34 mouse cellular contexts compared by ENCODE assay signal in genomic region chr3:46431416-46431815, GRCm38 (mm10). TPM values are rescaled to one million over a fixed set of nuclear protein-coding genes. Genes with fewer than 3 reads are reported as not detected.
"Had no signal": no experiment of that assay in that cellular context is flagged by ENCODE, and none has a peak within 500 bp of the region (broad histone marks: within the 10 kb centered on the region; RNA-seq: fewer than 3 reads in every experiment).

No protein-coding gene starts in this region.

- DNase-seq: left cerebral cortex, postnatal 4 days; liver; liver, embryonic 13.5 days; liver, postnatal 0 days; lung, adult 18-20 months; lung, postnatal 10 days; lung, postnatal 14 days; lung, postnatal 4 days; midbrain, embryonic 14.5 days had no signal

- H3K4me1 ChIP-seq: limb, embryonic 10.5 days; limb, embryonic 12.5 days; limb, embryonic 13.5 days; limb, embryonic 15.5 days; liver, embryonic 12.5 days; liver, embryonic 13.5 days; liver, embryonic 15.5 days; lung, embryonic 15.5 days; megakaryocyte, embryonic 14.5 days; midbrain, embryonic 10.5 days; midbrain, embryonic 12.5 days; midbrain, embryonic 13.5 days; midbrain, embryonic 15.5 days; neural tube, embryonic 12.5 days; neural tube, embryonic 13.5 days had no signal

- H3K4me2 ChIP-seq: limb, embryonic 12.5 days; limb, embryonic 13.5 days; limb, embryonic 15.5 days; liver, embryonic 11.5 days; liver, embryonic 12.5 days; liver, embryonic 13.5 days; liver, embryonic 15.5 days; lung, embryonic 15.5 days; midbrain, embryonic 11.5 days; midbrain, embryonic 12.5 days; midbrain, embryonic 13.5 days; midbrain, embryonic 15.5 days; neural tube, embryonic 12.5 days; neural tube, embryonic 13.5 days had no signal

- H3K4me3 ChIP-seq: left cerebral cortex, adult 2 months; limb, embryonic 10.5 days; limb, embryonic 12.5 days; limb, embryonic 13.5 days; limb, embryonic 15.5 days; liver, embryonic 12.5 days; liver, embryonic 13.5 days; liver, embryonic 15.5 days; lung, embryonic 15.5 days; megakaryocyte, embryonic 14.5 days; midbrain, embryonic 10.5 days; midbrain, embryonic 12.5 days; midbrain, embryonic 13.5 days; midbrain, embryonic 15.5 days; myocyte; neural tube, embryonic 12.5 days; neural tube, embryonic 13.5 days had no signal

- H3K36me3 ChIP-seq: limb, embryonic 10.5 days; limb, embryonic 12.5 days; limb, embryonic 13.5 days; limb, embryonic 15.5 days; liver, embryonic 12.5 days; liver, embryonic 13.5 days; liver, embryonic 15.5 days; lung, embryonic 15.5 days; midbrain, embryonic 10.5 days; midbrain, embryonic 12.5 days; midbrain, embryonic 13.5 days; midbrain, embryonic 15.5 days; neural tube, embryonic 12.5 days; neural tube, embryonic 13.5 days had no signal

- H3K9me3 ChIP-seq: limb, embryonic 10.5 days; limb, embryonic 12.5 days; limb, embryonic 13.5 days; limb, embryonic 15.5 days; liver, embryonic 12.5 days; liver, embryonic 13.5 days; liver, embryonic 15.5 days; lung, embryonic 15.5 days; megakaryocyte, embryonic 14.5 days; midbrain, embryonic 10.5 days; midbrain, embryonic 12.5 days; midbrain, embryonic 13.5 days; midbrain, embryonic 15.5 days; neural tube, embryonic 12.5 days; neural tube, embryonic 13.5 days had no signal

- H3K27ac ChIP-seq: left cerebral cortex, adult 2 months; limb, embryonic 10.5 days; limb, embryonic 12.5 days; limb, embryonic 13.5 days; limb, embryonic 15.5 days; liver, embryonic 12.5 days; liver, embryonic 13.5 days; liver, embryonic 14.5 days; liver, embryonic 15.5 days; lung, embryonic 15.5 days; macrophage; midbrain, embryonic 10.5 days; midbrain, embryonic 12.5 days; midbrain, embryonic 13.5 days; midbrain, embryonic 15.5 days; neural tube, embryonic 12.5 days; neural tube, embryonic 13.5 days had no signal

- H3K9ac ChIP-seq: limb, embryonic 12.5 days; limb, embryonic 13.5 days; limb, embryonic 15.5 days; liver, embryonic 12.5 days; liver, embryonic 13.5 days; liver, embryonic 14.5 days; liver, embryonic 15.5 days; liver, postnatal 0 days; lung, embryonic 15.5 days; midbrain, embryonic 12.5 days; midbrain, embryonic 13.5 days; midbrain, embryonic 15.5 days; neural tube, embryonic 12.5 days; neural tube, embryonic 13.5 days had no signal

- ATAC-seq: liver, embryonic 12.5 days; liver, postnatal 0 days; lung, postnatal 0 days; midbrain, embryonic 13.5 days; midbrain, embryonic 15.5 days; midbrain, embryonic 16.5 days had no signal

- H3K27me3 ChIP-seq: limb, embryonic 12.5 days; limb, embryonic 13.5 days; limb, embryonic 15.5 days; liver, embryonic 12.5 days; liver, embryonic 13.5 days; liver, embryonic 15.5 days; lung, embryonic 15.5 days; megakaryocyte, embryonic 14.5 days; midbrain, embryonic 12.5 days; midbrain, embryonic 13.5 days; midbrain, embryonic 15.5 days; neural tube, embryonic 12.5 days; neural tube, embryonic 13.5 days had no signal

RNA-seq across cellular contexts. Expression of gene Pabpc4l, which starts 16.6 kb away (rescaled TPM):
- total RNA-seq: megakaryocyte, adult 5-6 weeks; megakaryocyte-erythroid progenitor cell, adult 5-6 weeks; monocyte, adult 5-6 weeks had no signal
- polyA plus RNA-seq: macrophage, myocyte had no signal
